Mouse (Mus musculus) forebrain, embryonic 11.5 days (tissue): ENCODE data around the gene Tarbp1. TPM values are rescaled to one million over a fixed set of nuclear protein-coding genes. Genes with fewer than 3 reads are reported as not detected.

Experiments
- ATAC-seq: fragments of 200-750 bp; cut with Nextera tagmentation; replicated peaks from 2 replicates; pipeline ENCODE4 v1.8.0; 2017; ENCODE audit warnings: moderate TSS enrichment; ENCODE audit not compliant: low FRiP score
- DNase-seq: peaks from one replicate; pipeline ENCODE4 v3.0.0-alpha.2; 2017; ENCODE audit warnings: low spot score
- H3K27ac ChIP-seq: fragments of 300-500 bp; sonication (generic); 2 replicates; pipeline ENCODE4 v1.5.1; 2014; ENCODE audit warnings: low read depth, low read length
- H3K27me3 ChIP-seq: fragments of 300-500 bp; sonication (generic); 2 replicates; pipeline ENCODE4 v1.6.1; 2014; ENCODE audit warnings: mild to moderate bottlenecking, low read length, mixed read lengths; ENCODE audit not compliant: control insufficient read depth, insufficient read depth
- H3K36me3 ChIP-seq: fragments of 300-500 bp; sonication (generic); 2 replicates; pipeline ENCODE4 v1.6.1; 2014; ENCODE audit warnings: mild to moderate bottlenecking, low read length, moderate library complexity, mixed read lengths; ENCODE audit not compliant: control insufficient read depth, insufficient read depth
- H3K4me1 ChIP-seq: fragments of 300-500 bp; sonication (generic); replicated peaks from 2 replicates; pipeline ENCODE4 v1.6.1; 2014; ENCODE audit warnings: low read length, mixed read lengths; ENCODE audit not compliant: control insufficient read depth, insufficient read depth
- H3K4me2 ChIP-seq: fragments of 300-500 bp; sonication (generic); 2 replicates; pipeline ENCODE4 v1.6.1; 2014; ENCODE audit warnings: low read depth, mild to moderate bottlenecking, low read length, moderate library complexity, mixed read lengths; ENCODE audit not compliant: severe bottlenecking
- H3K4me3 ChIP-seq: fragments of 300-500 bp; sonication (generic); 2 replicates; pipeline ENCODE4 v1.5.1; 2014; ENCODE audit warnings: low read depth, low read length
- H3K9ac ChIP-seq: fragments of 300-500 bp; sonication (generic); 2 replicates; pipeline ENCODE4 v1.6.1; 2014; ENCODE audit warnings: low read length
- H3K9me3 ChIP-seq: fragments of 300-500 bp; sonication (generic); 2 replicates; pipeline ENCODE4 v1.6.1; 2016; ENCODE audit warnings: low read length, mixed read lengths; ENCODE audit not compliant: control insufficient read depth
- WGBS: fragments of 180-500 bp; shearing (Covaris S2); extraction: QIAGEN DNeasy Blood & Tissue Kit; methylation state at CpG from one replicate; pipeline ENCODE4 v1.1.7; 2014; 5-methylcytosine and 5-hydroxymethylcytosine counted together
- polyA plus RNA-seq: library from polyadenylated mRNA; unstranded; fragments of >200 nt; fragmentation: Nextera tagmentation; extraction: Ambion mirVana; gene quantifications from 2 replicates; pipeline ENCODE4 v1.2.1, GENCODE M21; 2014

The Tarbp1 gene
- polyA plus RNA-seq = 3.1 and 3.7 TPM in 2 replicates

DNA sequence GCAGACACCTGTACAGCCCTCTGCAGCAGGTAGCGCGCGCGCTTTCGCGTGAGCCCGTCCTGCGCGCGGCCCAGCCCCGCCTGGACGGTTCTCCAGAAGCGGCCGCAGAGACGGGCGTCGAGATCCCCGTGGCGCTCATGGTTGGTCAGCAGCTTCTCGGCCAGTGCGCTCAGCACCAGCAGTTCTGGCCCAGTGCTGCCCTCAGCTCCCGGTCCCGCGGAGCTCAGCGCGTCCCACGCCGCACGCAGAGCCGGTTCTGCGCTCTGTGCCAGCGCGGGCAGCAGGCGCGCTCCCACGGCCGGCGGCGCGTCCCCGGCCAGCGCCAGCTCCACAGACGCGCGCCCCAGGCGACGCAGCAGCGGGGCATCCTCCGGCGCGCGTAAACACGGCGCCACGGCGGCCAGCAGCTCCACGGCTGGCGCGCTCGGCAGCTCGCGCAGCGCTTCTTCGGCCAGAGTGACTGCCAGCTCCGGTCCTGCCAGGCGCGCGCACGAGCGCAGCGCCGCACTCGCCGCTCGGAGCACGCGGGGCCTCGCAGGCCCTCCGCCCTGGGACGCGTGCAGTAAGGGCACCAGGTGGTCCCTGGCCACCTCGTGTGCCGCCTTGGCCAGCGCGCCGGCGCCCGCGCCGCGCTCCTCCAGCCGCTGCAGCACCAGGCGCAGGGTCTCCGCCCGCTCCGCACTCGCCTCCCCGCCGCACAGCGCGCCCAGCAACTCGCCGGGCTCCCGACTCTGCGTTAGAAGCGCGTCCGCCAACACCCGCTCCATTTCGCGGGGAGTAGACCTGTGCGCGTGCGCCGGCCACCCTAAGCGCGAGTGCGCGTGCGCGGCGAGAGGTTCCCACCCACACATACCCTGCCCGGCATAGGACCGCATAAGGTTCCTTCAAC lies at the start of gene Tarbp1:
Tarbp1 (minus strand) TSS at position 767 of the 889 bp plus-strand sequence.
- H3K9me3 ChIP-seq = no peaks in the 10 kb centered on the region
- no peaks in the 10 kb centered on the region for H3K36me3 ChIP-seq
- peak within 1 kb of the TSS; percentile 73 for H3K9ac ChIP-seq
- H3K4me2 ChIP-seq = peak within 1 kb of the TSS; percentile 73
- no peaks in the 10 kb centered on the region for H3K27me3 ChIP-seq
- H3K27ac ChIP-seq = peak within 1 kb of the TSS; percentile 75
- under 1% methylated on average over 120 of the region's 124 CpGs for WGBS
- H3K4me1 ChIP-seq = peaks cover 4% of the 10 kb centered on the region; the same call in 1 of the 2 replicates
- peak within 1 kb of the TSS; percentile 81 for H3K4me3 ChIP-seq
- peak; percentile 95 for DNase-seq
- peak; percentile 95 for ATAC-seq

DNA sequence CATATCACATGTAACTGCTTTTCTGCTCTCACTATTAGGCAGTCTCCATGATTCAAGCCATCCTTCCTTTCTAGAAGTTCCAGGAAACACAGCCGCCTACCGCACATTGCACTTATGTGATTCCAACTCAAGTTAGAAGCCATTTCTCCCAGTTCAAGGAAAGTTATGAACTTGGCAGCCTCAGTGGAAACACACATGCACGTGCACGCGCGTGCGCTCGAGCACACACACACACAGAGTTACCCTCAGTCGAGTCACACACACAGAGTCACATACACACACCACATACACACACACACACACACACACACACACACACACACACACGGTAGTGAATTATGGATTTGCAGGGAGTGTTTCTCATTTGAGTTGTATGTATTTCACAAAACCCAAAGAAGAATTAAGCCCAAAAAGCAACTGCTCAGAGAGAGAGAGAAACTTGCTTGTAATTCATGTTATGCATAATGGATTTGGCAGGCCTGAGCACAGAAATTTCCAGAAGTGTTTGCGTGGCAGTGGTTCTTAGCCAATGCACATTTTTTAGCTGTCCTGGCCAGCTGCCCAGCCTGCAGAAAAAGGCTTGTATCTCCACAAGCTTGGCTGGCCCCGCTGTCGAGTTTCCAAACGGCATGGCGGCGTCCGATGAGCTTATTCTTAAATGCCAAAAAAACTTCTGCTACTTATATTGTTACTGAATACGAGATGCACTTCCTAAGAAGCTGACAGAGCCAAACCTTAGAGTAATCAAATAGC lies 49.5 kb upstream of the Tarbp1 start:
- Histone ChIP-seq H3K4me2 (no peak overlapping the region), H3K9me3 (no peaks in the 10 kb centered on the region), H3K27ac (no peak overlapping the region), H3K27me3 (no peaks in the 10 kb centered on the region), H3K36me3 (no peaks in the 10 kb centered on the region), H3K4me3 (no peak overlapping the region), H3K9ac (no peak overlapping the region), H3K4me1 (no peaks in the 10 kb centered on the region)
- no peak for DNase-seq
- 90% methylated on average over 18 of the region's 18 CpGs for WGBS
- ATAC-seq = no peak

DNA sequence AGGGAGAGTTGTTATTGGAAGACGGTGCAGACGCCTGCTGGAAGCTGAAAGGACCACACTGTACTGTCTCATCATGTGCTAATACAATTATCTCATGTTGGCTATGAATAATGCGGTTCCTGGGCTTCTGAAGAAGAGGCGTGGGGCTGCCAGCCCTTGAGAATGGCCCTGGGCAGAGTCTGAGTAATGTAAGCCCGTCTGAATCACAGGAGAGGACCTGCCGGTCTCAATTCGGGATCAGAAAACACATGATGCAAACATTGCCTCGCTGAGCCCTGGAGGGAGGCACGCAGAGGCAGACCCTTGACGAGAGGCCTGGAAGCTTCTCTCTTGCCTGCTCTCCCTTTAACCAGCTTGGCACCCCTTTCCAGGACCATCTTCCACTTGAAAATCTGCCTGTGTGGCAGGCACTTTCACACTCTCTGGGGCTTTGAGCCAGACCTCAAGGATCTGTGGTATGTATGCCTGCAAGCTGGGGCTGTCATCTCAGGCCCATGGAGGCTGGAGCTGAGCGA lies 48.3 kb upstream of the Tarbp1 start:
- Histone ChIP-seq H3K9me3 (no peaks in the 10 kb centered on the region), H3K9ac (no peak overlapping the region), H3K36me3 (no peaks in the 10 kb centered on the region), H3K27ac (no peak overlapping the region), H3K4me1 (0 out of 2 replicates have a peak, but pooled peaks cover 2% of the 10 kb centered on the region), H3K27me3 (no peaks in the 10 kb centered on the region), H3K4me2 (no peak overlapping the region), H3K4me3 (no peak overlapping the region)
- ATAC-seq (no peak), DNase-seq (no peak)
- 84% methylated on average over 11 of the region's 11 CpGs for WGBS

DNA sequence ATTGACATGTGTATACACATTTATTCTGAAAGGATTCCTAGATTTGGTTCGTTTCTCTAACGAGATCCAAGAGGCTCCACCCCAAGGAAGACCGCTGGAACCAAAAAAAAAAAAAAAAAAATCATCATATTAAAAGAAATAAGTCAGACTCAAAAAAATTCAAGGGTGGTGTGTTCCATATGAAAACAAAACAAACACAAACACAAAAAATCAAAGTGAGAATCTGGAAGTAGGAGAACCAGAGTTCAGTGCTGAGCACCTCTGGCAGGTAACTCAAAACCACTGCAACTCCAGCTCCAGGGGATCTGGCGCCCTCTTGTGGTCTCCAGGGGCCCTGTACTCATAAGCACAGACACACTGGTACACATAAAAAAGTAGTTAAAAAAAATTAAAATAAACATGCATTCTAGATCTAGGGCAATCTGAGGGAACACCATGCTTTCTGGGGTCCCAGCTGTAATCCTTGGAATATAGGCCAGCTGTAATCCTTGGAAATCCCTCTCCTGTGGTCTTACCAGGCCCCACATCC lies 44.6 kb upstream of the Tarbp1 start:
- peaks cover 5% of the 10 kb centered on the region; the same call in 1 of the 2 replicates for H3K4me1 ChIP-seq
- no peak overlapping the region for H3K9ac ChIP-seq
- no peak for DNase-seq
- H3K36me3 ChIP-seq = no peaks in the 10 kb centered on the region
- no peak overlapping the region for H3K27ac ChIP-seq
- no peak for ATAC-seq
- 86% methylated on average over 4 of the region's 4 CpGs for WGBS
- no peak overlapping the region for H3K4me2 ChIP-seq
- H3K4me3 ChIP-seq = no peak overlapping the region
- H3K27me3 ChIP-seq = no peaks in the 10 kb centered on the region
- H3K9me3 ChIP-seq = no peaks in the 10 kb centered on the region

DNA sequence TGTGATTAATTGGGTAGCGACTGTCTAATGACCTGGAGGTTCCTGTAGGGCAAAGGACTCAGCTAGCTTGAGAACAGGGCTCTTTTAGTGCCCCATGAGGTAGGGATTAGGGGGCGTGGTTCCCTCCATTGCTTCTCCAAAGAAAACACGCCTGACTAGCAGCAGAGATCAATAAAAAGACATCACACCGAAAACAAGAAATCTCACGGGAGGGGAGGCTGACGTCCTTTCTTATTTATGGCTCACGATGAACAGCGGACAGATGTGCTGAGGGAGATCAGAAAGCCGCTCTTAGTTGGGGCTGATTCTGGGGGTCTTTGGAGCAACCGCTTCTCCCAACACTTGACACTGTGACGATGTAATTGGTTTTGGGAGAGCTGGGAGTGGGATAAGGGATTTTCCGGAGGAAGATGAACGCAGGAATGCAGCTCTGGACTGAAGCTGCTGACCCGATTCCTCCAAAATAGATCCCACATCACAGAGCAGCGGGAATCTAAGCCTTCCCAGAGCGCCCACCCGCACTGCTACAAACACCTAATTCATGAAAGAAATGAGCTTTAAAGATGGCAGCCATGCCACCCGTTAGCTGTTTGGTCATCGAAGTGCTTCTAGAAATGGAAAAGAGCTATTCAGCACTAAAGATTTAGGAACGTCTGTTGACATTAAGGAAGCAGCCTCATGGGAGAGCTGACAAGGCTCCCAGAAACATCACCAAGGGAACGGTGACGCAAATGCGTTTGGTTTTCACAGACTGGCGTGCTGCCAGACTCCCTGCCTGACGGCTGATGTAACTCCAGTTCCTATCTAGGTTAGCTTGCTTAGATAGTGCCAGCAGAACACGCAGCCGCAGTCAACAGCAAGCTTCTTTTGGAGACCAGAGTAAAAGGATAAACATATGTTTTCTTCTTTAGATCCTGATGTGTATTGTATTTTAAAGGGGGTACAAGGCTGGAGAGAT lies 42.0 kb upstream of the Tarbp1 start:
- Histone ChIP-seq H3K9me3 (no peaks in the 10 kb centered on the region), H3K4me2 (peak overlapping the region; percentile 36), H3K4me3 (peak overlapping the region; percentile 13; the same call in 1 of the 2 replicates), H3K9ac (no peak overlapping the region), H3K27me3 (no peaks in the 10 kb centered on the region), H3K27ac (0 out of 2 replicates have a peak overlapping the region, but pooled peaks have one; percentile 2), H3K36me3 (no peaks in the 10 kb centered on the region), H3K4me1 (peaks cover 5% of the 10 kb centered on the region; the same call in 1 of the 2 replicates)
- DNase-seq (peak; percentile 83), ATAC-seq (peak; percentile 71)
- 11% methylated on average over 27 of the region's 27 CpGs for WGBS

DNA sequence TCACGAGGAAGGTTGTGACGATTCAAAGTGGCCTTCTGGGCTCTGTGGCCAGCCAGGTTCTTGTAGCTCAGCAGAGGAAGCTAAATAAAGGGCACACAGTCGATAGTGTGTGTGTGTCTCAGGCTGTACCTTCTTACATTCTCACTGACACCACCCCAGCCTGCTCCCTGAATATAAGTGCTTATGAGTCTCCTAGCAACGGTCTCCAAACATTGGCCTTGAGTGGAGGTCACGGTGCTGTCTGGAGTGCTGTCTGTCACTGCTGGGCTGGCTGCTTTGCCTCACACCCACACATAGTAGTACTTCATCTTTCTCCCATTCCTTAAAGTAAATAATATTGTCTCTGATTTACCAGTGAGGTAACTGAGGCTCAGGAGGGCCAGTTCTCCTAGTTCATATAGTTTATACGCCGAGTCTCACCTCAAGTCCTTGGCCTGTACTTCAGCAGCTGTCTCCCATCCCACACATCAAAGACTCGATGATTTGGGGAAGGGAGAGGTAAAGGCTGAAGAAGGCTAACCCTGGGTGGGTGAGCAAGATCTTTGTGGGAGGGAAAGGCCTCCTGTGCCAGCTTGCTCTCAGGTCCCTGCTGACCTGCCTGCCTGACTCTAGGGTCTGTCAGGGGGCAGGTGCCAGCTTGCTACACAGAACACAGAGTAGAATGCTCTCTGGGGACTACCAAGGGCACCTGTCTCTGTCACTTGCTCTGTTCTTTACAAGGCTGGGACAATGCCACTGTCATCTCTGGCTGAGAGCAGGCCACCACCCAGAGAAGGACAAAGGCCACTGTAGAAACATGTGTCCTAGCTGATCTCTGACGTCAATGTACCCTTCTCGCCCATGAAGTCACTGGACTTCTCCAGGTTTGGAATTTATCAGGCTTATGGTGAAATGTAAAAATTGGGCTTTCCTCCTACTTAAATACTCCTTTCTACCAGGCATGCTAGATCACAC lies 39.4 kb upstream of the Tarbp1 start:
- peaks cover 5% of the 10 kb centered on the region; the same call in 1 of the 2 replicates for H3K4me1 ChIP-seq
- DNase-seq (no peak), ATAC-seq (no peak)
- 82% methylated on average over 10 of the region's 10 CpGs for WGBS
- H3K4me3 ChIP-seq = no peak overlapping the region
- H3K36me3 ChIP-seq = no peaks in the 10 kb centered on the region
- no peak overlapping the region for H3K27ac ChIP-seq
- no peaks in the 10 kb centered on the region for H3K27me3 ChIP-seq
- no peak overlapping the region for H3K4me2 ChIP-seq
- H3K9ac ChIP-seq = no peak overlapping the region
- no peaks in the 10 kb centered on the region for H3K9me3 ChIP-seq

DNA sequence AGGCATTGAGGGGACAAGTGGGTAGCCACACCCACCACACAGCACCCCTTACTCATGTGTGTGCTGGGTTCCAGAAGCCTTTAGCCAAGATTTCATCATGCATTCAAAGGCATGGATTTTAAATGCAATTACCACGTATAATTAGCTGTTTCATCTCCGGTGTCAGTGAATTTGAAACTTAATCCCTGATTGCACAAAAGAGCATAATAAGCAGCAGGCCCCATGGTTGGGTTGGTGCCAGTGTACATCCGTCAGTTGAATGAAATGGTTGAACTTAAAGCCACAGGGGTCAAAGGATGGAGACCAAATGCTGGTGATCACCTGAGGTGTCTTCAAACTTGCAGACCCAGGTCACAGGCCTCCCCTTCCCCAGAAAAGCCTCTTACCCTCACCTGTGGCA lies 36.0 kb upstream of the Tarbp1 start:
- H3K9ac ChIP-seq = no peak overlapping the region
- DNase-seq = no peak
- H3K4me1 ChIP-seq = no peaks in the 10 kb centered on the region
- no peak overlapping the region for H3K27ac ChIP-seq
- no peak for ATAC-seq
- H3K9me3 ChIP-seq = no peaks in the 10 kb centered on the region
- WGBS = 65% methylated on average over 3 of the region's 3 CpGs
- H3K4me2 ChIP-seq = no peak overlapping the region
- no peaks in the 10 kb centered on the region for H3K36me3 ChIP-seq
- H3K4me3 ChIP-seq = no peak overlapping the region
- H3K27me3 ChIP-seq = no peaks in the 10 kb centered on the region
